Mouse (Mus musculus): ENCODE measurements around the gene Nav3.

- no peak for TF ChIP-seq CTCF (IDR thresholded peaks at IDR 0.05; ENCODE audit: low read depth)
- TF ChIP-seq EP300 (IDR thresholded peaks at IDR 0.05; ENCODE audit: low read depth): no peak
Measured at GRCm38 (mm10) chr10:110421533-110421932, 34.5 kb downstream of the Nav3 start.
